Mouse (Mus musculus): ENCODE data around the gene Ccpg1os. TPM values are rescaled to one million over a fixed set of nuclear protein-coding genes. Genes with fewer than 3 reads are reported as not detected.

Ccpg1os gene
- polyA plus RNA-seq, 1 experiment from 2014 or later = 10.4 TPM

DNA sequence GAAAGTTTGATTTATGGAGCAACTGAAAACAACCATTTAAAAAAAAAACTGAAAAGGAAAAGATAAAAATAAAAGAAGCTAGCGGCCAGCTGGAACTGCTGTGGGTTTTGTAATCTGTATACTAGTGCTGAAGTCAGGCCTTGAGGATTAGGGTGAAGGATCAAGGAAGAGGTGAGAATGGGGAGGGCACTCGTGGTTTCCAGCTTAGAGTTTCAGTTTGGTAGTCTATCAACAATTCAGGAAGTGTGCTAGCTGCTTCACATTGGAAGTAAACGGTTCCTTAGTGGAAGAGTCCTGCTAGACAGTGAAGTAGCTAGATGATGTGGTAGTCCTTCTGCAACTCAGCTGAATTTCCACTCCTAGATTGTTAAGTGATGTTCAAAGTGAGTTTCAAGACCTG lies 23.2 kb upstream of the Ccpg1os start:
- no peak overlapping the region for H3K9ac ChIP-seq (ENCODE audit: low read depth, low read length)
- no peak overlapping the region for H3K4me2 ChIP-seq (ENCODE audit: low read depth, low read length)
- H3K36me3 ChIP-seq (ENCODE audit: control insufficient read depth, insufficient read depth, low read length) = no peaks in the 10 kb centered on the region
- H3K27ac ChIP-seq (ENCODE audit: low read length) = no peak overlapping the region
- ATAC-seq = no peak
- H3K27me3 ChIP-seq (replicated peaks; ENCODE audit: control insufficient read depth, insufficient read depth, low read length) = no peaks in the 10 kb centered on the region
- no peaks in the 10 kb centered on the region for H3K4me1 ChIP-seq (ENCODE audit: control insufficient read depth, insufficient read depth, low read length)
- no peaks in the 10 kb centered on the region for H3K9me3 ChIP-seq (ENCODE audit: control insufficient read depth, low read length)
- H3K4me3 ChIP-seq (ENCODE audit: low read length) = no peak overlapping the region
- 66% methylated on average over 3 of the region's 3 CpGs for WGBS

DNA sequence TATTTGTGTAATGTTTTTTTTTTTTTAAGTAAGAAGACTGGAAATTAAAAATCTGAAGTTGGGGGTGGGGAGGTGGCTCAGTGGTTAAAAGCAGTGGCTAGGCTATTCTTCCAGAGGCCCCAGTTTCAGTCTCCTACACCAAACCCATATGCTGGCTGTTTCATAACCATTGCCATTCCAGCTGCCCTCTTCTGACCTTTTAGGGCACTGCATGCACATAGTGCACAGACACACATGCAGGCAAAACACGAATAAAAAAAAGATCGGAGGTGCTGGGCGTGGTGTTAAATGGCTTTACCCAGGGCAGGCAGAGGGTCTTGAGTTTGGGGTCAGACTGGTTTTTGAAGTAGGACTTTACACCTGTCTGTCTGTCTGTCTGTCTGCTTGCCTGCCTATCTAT lies 21.0 kb upstream of the Ccpg1os start:
- no peaks in the 10 kb centered on the region for H3K4me1 ChIP-seq (ENCODE audit: control insufficient read depth, insufficient read depth, low read length)
- no peak overlapping the region for H3K4me3 ChIP-seq (ENCODE audit: low read length)
- H3K27me3 ChIP-seq (replicated peaks; ENCODE audit: control insufficient read depth, insufficient read depth, low read length) = no peaks in the 10 kb centered on the region
- H3K9ac ChIP-seq (ENCODE audit: low read depth, low read length) = no peak overlapping the region
- no peak overlapping the region for H3K4me2 ChIP-seq (ENCODE audit: low read depth, low read length)
- no peak overlapping the region for H3K27ac ChIP-seq (ENCODE audit: low read length)
- 97% methylated on average over 3 of the region's 3 CpGs for WGBS
- ATAC-seq = no peak
- no peaks in the 10 kb centered on the region for H3K9me3 ChIP-seq (ENCODE audit: control insufficient read depth, low read length)
- no peaks in the 10 kb centered on the region for H3K36me3 ChIP-seq (ENCODE audit: control insufficient read depth, insufficient read depth, low read length)

DNA sequence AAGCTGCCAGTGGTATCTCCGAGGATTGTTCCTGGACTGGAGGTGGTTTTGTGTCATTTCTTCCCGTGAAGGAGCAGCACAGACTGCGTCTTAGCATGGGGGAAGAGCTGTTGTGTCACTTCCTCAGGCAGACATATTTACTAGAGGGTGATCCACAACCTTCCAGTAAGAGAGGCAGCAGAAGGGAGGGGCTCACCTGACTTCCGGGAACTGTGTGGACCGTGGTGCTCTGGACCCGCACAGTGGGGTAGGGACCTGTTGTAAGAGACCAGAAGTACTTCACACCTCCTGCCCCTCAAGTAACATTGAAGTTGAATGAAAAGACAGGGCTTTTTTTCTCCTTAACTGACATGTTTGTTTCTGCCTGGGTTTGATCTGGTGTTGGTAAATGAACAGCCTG lies 19.9 kb upstream of the Ccpg1os start:
- no peak for ATAC-seq
- H3K4me3 ChIP-seq (ENCODE audit: low read length) = no peak overlapping the region
- no peak overlapping the region for H3K4me2 ChIP-seq (ENCODE audit: low read depth, low read length)
- no peaks in the 10 kb centered on the region for H3K27me3 ChIP-seq (replicated peaks; ENCODE audit: control insufficient read depth, insufficient read depth, low read length)
- no peaks in the 10 kb centered on the region for H3K4me1 ChIP-seq (ENCODE audit: control insufficient read depth, insufficient read depth, low read length)
- H3K36me3 ChIP-seq (ENCODE audit: control insufficient read depth, insufficient read depth, low read length) = no peaks in the 10 kb centered on the region
- H3K27ac ChIP-seq (ENCODE audit: low read length) = no peak overlapping the region
- no peaks in the 10 kb centered on the region for H3K9me3 ChIP-seq (ENCODE audit: control insufficient read depth, low read length)
- WGBS = 88% methylated on average over 6 of the region's 6 CpGs
- no peak overlapping the region for H3K9ac ChIP-seq (ENCODE audit: low read depth, low read length)

DNA sequence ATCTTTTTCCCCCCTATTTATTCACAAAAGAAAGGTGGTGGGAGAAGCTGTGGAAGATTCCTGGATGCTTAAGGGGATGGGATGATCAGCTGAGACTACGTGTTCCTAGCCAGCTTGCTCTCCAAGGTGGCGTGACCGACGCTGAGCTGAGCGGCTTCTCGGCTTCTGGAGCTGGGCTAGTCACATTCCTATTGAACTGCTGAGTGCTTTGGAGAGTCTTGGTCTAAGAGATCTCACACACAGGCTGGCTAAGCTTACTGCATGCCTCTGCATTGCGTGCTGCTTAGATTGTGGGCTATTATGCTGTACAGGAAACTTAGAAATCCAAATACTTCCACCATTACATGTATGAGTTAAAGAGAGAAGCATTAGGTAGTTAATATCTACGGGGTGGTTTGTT lies 18.9 kb upstream of the Ccpg1os start:
- no peaks in the 10 kb centered on the region for H3K27me3 ChIP-seq (replicated peaks; ENCODE audit: control insufficient read depth, insufficient read depth, low read length)
- no peaks in the 10 kb centered on the region for H3K4me1 ChIP-seq (ENCODE audit: control insufficient read depth, insufficient read depth, low read length)
- H3K4me2 ChIP-seq (ENCODE audit: low read depth, low read length) = no peak overlapping the region
- H3K4me3 ChIP-seq (ENCODE audit: low read length) = no peak overlapping the region
- ATAC-seq = no peak
- H3K36me3 ChIP-seq (ENCODE audit: control insufficient read depth, insufficient read depth, low read length) = no peaks in the 10 kb centered on the region
- 87% methylated on average over 8 of the region's 8 CpGs for WGBS
- no peak overlapping the region for H3K9ac ChIP-seq (ENCODE audit: low read depth, low read length)
- H3K27ac ChIP-seq (ENCODE audit: low read length) = no peak overlapping the region
- no peaks in the 10 kb centered on the region for H3K9me3 ChIP-seq (ENCODE audit: control insufficient read depth, low read length)

DNA sequence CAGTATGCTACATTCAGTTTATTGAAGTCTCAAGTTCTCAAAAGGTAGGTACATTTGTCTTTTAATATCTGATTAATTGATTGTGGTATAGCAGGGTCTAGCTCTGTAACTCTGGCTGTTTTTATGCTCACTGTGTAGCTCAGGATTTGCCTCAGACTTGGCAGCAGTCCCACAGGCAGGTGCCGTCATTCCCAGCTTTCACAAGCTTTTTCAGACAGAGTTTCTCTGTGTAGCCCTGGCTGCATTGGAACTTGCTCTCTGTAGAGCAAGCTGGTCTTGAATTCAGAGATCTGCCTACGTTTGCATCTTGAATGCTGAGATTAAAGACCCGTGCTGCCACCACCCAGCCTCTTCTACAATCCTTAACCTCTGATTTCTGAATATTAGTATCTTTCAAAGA lies 17.0 kb upstream of the Ccpg1os start:
- Histone ChIP-seq H3K9me3 (ENCODE audit: control insufficient read depth, low read length) (no peaks in the 10 kb centered on the region), H3K27me3 (replicated peaks; ENCODE audit: control insufficient read depth, insufficient read depth, low read length) (no peaks in the 10 kb centered on the region), H3K9ac (ENCODE audit: low read depth, low read length) (no peak overlapping the region), H3K27ac (ENCODE audit: low read length) (no peak overlapping the region), H3K4me2 (ENCODE audit: low read depth, low read length) (no peak overlapping the region), H3K4me3 (ENCODE audit: low read length) (no peak overlapping the region), H3K4me1 (ENCODE audit: control insufficient read depth, insufficient read depth, low read length) (no peaks in the 10 kb centered on the region), H3K36me3 (ENCODE audit: control insufficient read depth, insufficient read depth, low read length) (no peaks in the 10 kb centered on the region)
- ATAC-seq = 0 out of 2 replicates have a peak, but pooled peaks have one; percentile 46
- WGBS = 53% methylated on average over 3 of the region's 3 CpGs

DNA sequence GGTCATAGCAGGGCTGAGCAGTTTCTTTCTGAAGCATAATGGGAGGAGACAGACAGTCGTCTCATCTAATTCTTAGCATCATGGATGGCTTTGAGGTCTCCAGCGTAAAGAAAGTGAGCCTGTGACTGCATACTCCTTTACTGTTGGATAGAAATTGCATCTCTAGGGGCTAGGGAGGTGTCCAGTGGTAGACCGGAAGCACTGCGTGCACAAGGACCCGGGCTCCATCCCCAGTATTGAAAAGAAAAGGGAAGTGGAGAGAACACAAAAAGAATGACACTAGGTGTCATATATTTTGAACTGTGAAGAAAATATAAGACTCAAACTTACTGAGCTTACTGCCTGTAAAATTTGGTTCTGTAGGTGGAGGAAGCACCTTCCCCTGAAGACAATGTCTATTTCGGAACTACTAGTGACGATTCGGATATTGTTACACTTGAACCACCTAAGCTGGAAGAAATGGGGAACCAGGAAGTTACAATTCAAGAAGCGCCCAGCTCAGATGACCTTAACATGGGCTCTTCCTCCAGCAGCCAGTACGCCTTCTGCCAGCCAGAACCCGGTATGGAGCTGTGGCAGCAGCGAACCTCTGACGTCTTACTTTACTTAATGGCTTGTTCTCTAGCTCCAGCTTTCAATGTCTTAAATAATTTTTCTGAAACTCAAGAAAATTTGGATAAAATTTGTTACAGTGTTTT lies 16.3 kb upstream of the Ccpg1os start:
- no peak overlapping the region for H3K27ac ChIP-seq (ENCODE audit: low read length)
- WGBS = 86% methylated on average over 13 of the region's 13 CpGs
- ATAC-seq = no peak

DNA sequence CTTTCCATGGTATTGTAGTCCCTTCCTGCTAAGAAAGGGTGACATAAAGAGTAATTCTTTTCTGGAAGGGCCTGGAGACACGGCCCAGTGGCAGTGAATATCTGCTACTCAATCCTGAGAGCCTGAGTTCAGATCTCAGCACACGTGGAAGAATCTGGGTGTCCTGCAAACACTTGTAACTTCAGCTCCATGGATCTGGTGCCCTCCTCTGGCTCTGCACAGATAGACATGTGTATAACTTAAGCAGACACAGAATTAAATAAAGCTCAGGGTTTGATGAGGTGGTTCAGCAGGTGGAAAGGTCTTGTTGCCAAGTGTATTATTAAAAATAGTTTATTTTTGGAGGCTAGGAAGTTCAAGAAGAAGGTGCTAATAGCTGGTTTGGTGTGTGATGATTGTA lies 15.3 kb upstream of the Ccpg1os start:
- Histone ChIP-seq H3K4me1 (ENCODE audit: control insufficient read depth, insufficient read depth, low read length) (no peaks in the 10 kb centered on the region), H3K9ac (ENCODE audit: low read depth, low read length) (no peak overlapping the region), H3K4me3 (ENCODE audit: low read length) (no peak overlapping the region), H3K27me3 (replicated peaks; ENCODE audit: control insufficient read depth, insufficient read depth, low read length) (no peaks in the 10 kb centered on the region), H3K9me3 (ENCODE audit: control insufficient read depth, low read length) (no peaks in the 10 kb centered on the region), H3K36me3 (ENCODE audit: control insufficient read depth, insufficient read depth, low read length) (no peaks in the 10 kb centered on the region), H3K27ac (ENCODE audit: low read length) (no peak overlapping the region), H3K4me2 (ENCODE audit: low read depth, low read length) (no peak overlapping the region)
- 66% methylated on average over 2 of the region's 2 CpGs for WGBS
- ATAC-seq = no peak

More for the DNA sequence above, 16.3 kb upstream of the Ccpg1os start:
- Histone ChIP-seq H3K27me3 (replicated peaks; ENCODE audit: control insufficient read depth, insufficient read depth, low read length) (no peaks in the 10 kb centered on the region), H3K4me2 (ENCODE audit: low read depth, low read length) (no peak overlapping the region), H3K36me3 (ENCODE audit: control insufficient read depth, insufficient read depth, low read length) (no peaks in the 10 kb centered on the region), H3K4me3 (ENCODE audit: low read length) (no peak overlapping the region), H3K4me1 (ENCODE audit: control insufficient read depth, insufficient read depth, low read length) (no peaks in the 10 kb centered on the region), H3K9ac (ENCODE audit: low read depth, low read length) (no peak overlapping the region), H3K9me3 (ENCODE audit: control insufficient read depth, low read length) (no peaks in the 10 kb centered on the region)

DNA sequence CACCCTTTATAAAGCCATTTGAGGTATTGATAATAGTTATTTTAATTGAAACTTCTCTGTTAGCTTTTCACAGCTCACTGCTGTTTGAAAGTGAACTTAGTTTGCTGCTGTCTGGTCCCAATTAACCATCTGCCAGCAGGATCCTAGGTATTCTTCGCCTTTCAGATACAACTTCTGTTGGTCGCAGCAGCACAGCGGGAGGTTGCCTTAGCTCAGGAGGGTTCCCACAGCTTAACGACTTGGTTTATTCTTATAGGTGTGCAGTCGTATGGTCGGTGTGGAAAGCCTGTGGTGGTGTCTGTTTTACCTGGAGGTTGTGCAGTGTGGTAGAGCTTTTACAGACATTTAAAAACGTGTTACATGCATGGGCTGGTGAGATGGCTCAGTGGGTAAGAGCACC lies 11.6 kb upstream of the Ccpg1os start:
- no peak overlapping the region for H3K4me3 ChIP-seq (ENCODE audit: low read length)
- no peaks in the 10 kb centered on the region for H3K36me3 ChIP-seq (ENCODE audit: control insufficient read depth, insufficient read depth, low read length)
- ATAC-seq = no peak
- no peak overlapping the region for H3K27ac ChIP-seq (ENCODE audit: low read length)
- H3K9ac ChIP-seq (ENCODE audit: low read depth, low read length) = no peak overlapping the region
- WGBS = 73% methylated on average over 7 of the region's 7 CpGs
- no peaks in the 10 kb centered on the region for H3K4me1 ChIP-seq (ENCODE audit: control insufficient read depth, insufficient read depth, low read length)
- no peaks in the 10 kb centered on the region for H3K27me3 ChIP-seq (replicated peaks; ENCODE audit: control insufficient read depth, insufficient read depth, low read length)
- no peak overlapping the region for H3K4me2 ChIP-seq (ENCODE audit: low read depth, low read length)
- no peaks in the 10 kb centered on the region for H3K9me3 ChIP-seq (ENCODE audit: control insufficient read depth, low read length)

DNA sequence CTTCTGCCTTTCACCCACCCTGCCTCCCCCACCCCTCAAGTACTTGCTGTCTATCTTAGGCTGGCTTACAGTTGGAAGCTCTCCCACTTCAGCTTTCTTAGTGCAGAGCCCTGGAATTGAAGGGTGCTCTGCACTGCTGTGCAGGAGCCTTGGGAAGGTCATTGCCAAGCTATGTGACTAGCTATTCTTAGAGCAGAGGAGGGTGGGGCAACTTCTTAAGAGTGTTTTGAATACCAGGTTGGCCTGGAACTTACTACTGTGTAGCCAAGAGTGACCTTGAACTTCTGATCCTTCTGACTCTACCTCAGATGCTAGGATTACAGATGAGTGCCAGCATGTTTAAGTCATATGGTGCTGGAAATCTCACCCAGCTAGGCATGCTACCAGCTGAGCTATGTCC lies 11.0 kb upstream of the Ccpg1os start:
- no peak for ATAC-seq
- no peaks in the 10 kb centered on the region for H3K9me3 ChIP-seq (ENCODE audit: control insufficient read depth, low read length)
- H3K4me2 ChIP-seq (ENCODE audit: low read depth, low read length) = no peak overlapping the region
- H3K36me3 ChIP-seq (ENCODE audit: control insufficient read depth, insufficient read depth, low read length) = no peaks in the 10 kb centered on the region
- no peak overlapping the region for H3K27ac ChIP-seq (ENCODE audit: low read length)
- H3K4me1 ChIP-seq (ENCODE audit: control insufficient read depth, insufficient read depth, low read length) = no peaks in the 10 kb centered on the region
- H3K27me3 ChIP-seq (replicated peaks; ENCODE audit: control insufficient read depth, insufficient read depth, low read length) = no peaks in the 10 kb centered on the region
- no peak overlapping the region for H3K9ac ChIP-seq (ENCODE audit: low read depth, low read length)
- no peak overlapping the region for H3K4me3 ChIP-seq (ENCODE audit: low read length)

DNA sequence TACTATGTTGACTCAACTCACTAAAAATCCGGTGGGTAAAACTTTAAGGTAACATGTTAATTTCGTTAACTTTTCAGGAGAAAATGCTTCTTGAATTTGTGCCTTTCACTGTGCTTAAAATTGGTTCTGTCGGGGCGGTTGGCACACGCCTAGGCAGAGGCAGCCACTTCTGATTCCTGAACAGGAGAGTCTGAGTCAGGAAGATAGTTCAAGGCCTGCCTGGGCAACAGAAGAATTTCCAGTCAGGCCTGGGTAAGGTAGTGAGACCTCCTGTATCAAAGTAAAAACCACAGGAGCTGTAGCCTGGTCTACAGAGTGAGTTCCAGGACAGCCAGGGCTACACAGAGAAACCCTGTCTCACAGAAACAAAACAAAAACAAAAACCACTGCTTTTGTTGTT lies 7.4 kb upstream of the Ccpg1os start:
- no peak overlapping the region for H3K4me3 ChIP-seq (ENCODE audit: low read length)
- ATAC-seq = no peak
- H3K27me3 ChIP-seq (replicated peaks; ENCODE audit: control insufficient read depth, insufficient read depth, low read length) = no peaks in the 10 kb centered on the region
- no peaks in the 10 kb centered on the region for H3K9me3 ChIP-seq (ENCODE audit: control insufficient read depth, low read length)
- 88% methylated on average over 5 of the region's 5 CpGs for WGBS
- H3K4me1 ChIP-seq (ENCODE audit: control insufficient read depth, insufficient read depth, low read length) = no peaks in the 10 kb centered on the region
- H3K27ac ChIP-seq (ENCODE audit: low read length) = no peak overlapping the region
- H3K9ac ChIP-seq (ENCODE audit: low read depth, low read length) = no peak overlapping the region
- H3K4me2 ChIP-seq (ENCODE audit: low read depth, low read length) = no peak overlapping the region
- no peaks in the 10 kb centered on the region for H3K36me3 ChIP-seq (ENCODE audit: control insufficient read depth, insufficient read depth, low read length)

Measured in intestine, embryonic 16.5 days (tissue).